Mouse (Mus musculus): ENCODE results near the gene Dmd.

- TF ChIP-seq CTCF (IDR thresholded peaks at IDR 0.05; ENCODE audit: control insufficient read depth, insufficient read depth, low read length) (no peak), POLR2A (IDR thresholded peaks at IDR 0.05; ENCODE audit: borderline replicate concordance, control insufficient read depth, low read depth, low read length) (no peak)
Observed at GRCm38 (mm10) chrX:83746301-83747008, 797.8 kb downstream of the Dmd start.

All from bone marrow, adult 2 months (tissue).